Mouse (Mus musculus): ENCODE results near the gene Fbxw4. TPM values are rescaled to one million over a fixed set of nuclear protein-coding genes. Genes with fewer than 3 reads are reported as not detected.

The Fbxw4 gene
- 16.8 and 39.4 TPM in 2 replicates for total RNA-seq (2017)

- peak; percentile 27; the same call in 1 of the 2 replicates for ATAC-seq (replicated peaks; ENCODE audit: low read depth, poor library complexity, severe bottlenecking)
Measured at GRCm38 (mm10) chr19:45659738-45660502, at the start of gene Fbxw4. Gene Fbxw4, minus strand, starts transcription at chr19:45660312.

- ATAC-seq (replicated peaks; ENCODE audit: low read depth, poor library complexity, severe bottlenecking) = no peak
Measured at GRCm38 (mm10) chr19:45708704-45709103, 48.6 kb upstream of the Fbxw4 start.

- ATAC-seq (replicated peaks; ENCODE audit: low read depth, poor library complexity, severe bottlenecking) = no peak
Measured at GRCm38 (mm10) chr19:45696281-45696600, 36.1 kb upstream of the Fbxw4 start.

GRCm38 (mm10) chr19:45695496-45696280 is 35.6 kb upstream of the Fbxw4 start:
- ATAC-seq (replicated peaks; ENCODE audit: low read depth, poor library complexity, severe bottlenecking) = no peak

GRCm38 (mm10) chr19:45694056-45694455 is 33.9 kb upstream of the Fbxw4 start:
- ATAC-seq (replicated peaks; ENCODE audit: low read depth, poor library complexity, severe bottlenecking) = no peak

GRCm38 (mm10) chr19:45692211-45692610 is 32.1 kb upstream of the Fbxw4 start:
- no peak for ATAC-seq (replicated peaks; ENCODE audit: low read depth, poor library complexity, severe bottlenecking)

- no peak for ATAC-seq (replicated peaks; ENCODE audit: low read depth, poor library complexity, severe bottlenecking)
Measured at GRCm38 (mm10) chr19:45691001-45691535, 31.0 kb upstream of the Fbxw4 start.

GRCm38 (mm10) chr19:45687001-45687400 is 26.9 kb upstream of the Fbxw4 start:
- ATAC-seq (replicated peaks; ENCODE audit: low read depth, poor library complexity, severe bottlenecking) = no peak

- no peak for ATAC-seq (replicated peaks; ENCODE audit: low read depth, poor library complexity, severe bottlenecking)
Measured at GRCm38 (mm10) chr19:45683676-45684075, 23.6 kb upstream of the Fbxw4 start.

- ATAC-seq (replicated peaks; ENCODE audit: low read depth, poor library complexity, severe bottlenecking) = 0 out of 2 replicates have a peak, but pooled peaks have one; percentile 18
Measured at GRCm38 (mm10) chr19:45680495-45681130, 20.5 kb upstream of the Fbxw4 start.

GRCm38 (mm10) chr19:45676723-45677269 is 16.7 kb upstream of the Fbxw4 start:
- no peak for ATAC-seq (replicated peaks; ENCODE audit: low read depth, poor library complexity, severe bottlenecking)

GRCm38 (mm10) chr19:45675720-45676581 is 15.8 kb upstream of the Fbxw4 start:
- ATAC-seq (replicated peaks; ENCODE audit: low read depth, poor library complexity, severe bottlenecking) = peak; percentile 52

GRCm38 (mm10) chr19:45675196-45675595 is 15.1 kb upstream of the Fbxw4 start:
- ATAC-seq (replicated peaks; ENCODE audit: low read depth, poor library complexity, severe bottlenecking) = no peak

GRCm38 (mm10) chr19:45672971-45673370 is 12.9 kb upstream of the Fbxw4 start:
- no peak for ATAC-seq (replicated peaks; ENCODE audit: low read depth, poor library complexity, severe bottlenecking)

GRCm38 (mm10) chr19:45668986-45669385 is 8.9 kb upstream of the Fbxw4 start:
- no peak for ATAC-seq (replicated peaks; ENCODE audit: low read depth, poor library complexity, severe bottlenecking)

GRCm38 (mm10) chr19:45663851-45664250 is 3.7 kb upstream of the Fbxw4 start:
- ATAC-seq (replicated peaks; ENCODE audit: low read depth, poor library complexity, severe bottlenecking) = no peak

- ATAC-seq (replicated peaks; ENCODE audit: low read depth, poor library complexity, severe bottlenecking) = peak; percentile 76; the same call in 1 of the 2 replicates
Measured at GRCm38 (mm10) chr19:45660503-45660790, 335 bp upstream of the Fbxw4 start.

- no peak; the same call in 1 of the 2 replicates for ATAC-seq (replicated peaks; ENCODE audit: low read depth, poor library complexity, severe bottlenecking)
Measured at GRCm38 (mm10) chr19:45659301-45659737, 793 bp downstream of the Fbxw4 start.

- ATAC-seq (replicated peaks; ENCODE audit: low read depth, poor library complexity, severe bottlenecking) = no peak
Measured at GRCm38 (mm10) chr19:45658556-45659268, 1.4 kb downstream of the Fbxw4 start.
